Mouse (Mus musculus) embryonic facial prominence, embryonic 12.5 days (tissue): ENCODE results near the gene Slc26a5. TPM values are rescaled to one million over a fixed set of nuclear protein-coding genes. Genes with fewer than 3 reads are reported as not detected.

Source experiments
- ATAC-seq: fragments of 200-750 bp; cut with Nextera tagmentation; 2 replicates; pipeline ENCODE4 v1.8.0; 2017; ENCODE audit not compliant: insufficient number of reproducible peaks, insufficient read depth, low FRiP score, low TSS enrichment
- H3K27ac ChIP-seq: fragments of 300-500 bp; sonication (generic); 2 replicates; pipeline ENCODE4 v1.5.1; 2016; ENCODE audit warnings: mild to moderate bottlenecking
- H3K27me3 ChIP-seq: fragments of 300-500 bp; sonication (generic); 2 replicates; pipeline ENCODE4 v1.6.1; 2016; ENCODE audit warnings: mild to moderate bottlenecking, moderate library complexity
- H3K36me3 ChIP-seq: fragments of 300-500 bp; sonication (generic); 2 replicates; pipeline ENCODE4 v1.6.1; 2016; ENCODE audit warnings: mild to moderate bottlenecking
- H3K4me1 ChIP-seq: fragments of 300-500 bp; sonication (generic); 2 replicates; pipeline ENCODE4 v1.6.1; 2016
- H3K4me2 ChIP-seq: fragments of 300-500 bp; sonication (generic); replicated peaks from 2 replicates; pipeline ENCODE4 v1.6.1; 2016; ENCODE audit warnings: mild to moderate bottlenecking, moderate library complexity
- H3K4me3 ChIP-seq: fragments of 300-500 bp; sonication (generic); 2 replicates; pipeline ENCODE4 v1.5.1; 2016; ENCODE audit warnings: mild to moderate bottlenecking
- H3K9ac ChIP-seq: fragments of 300-500 bp; sonication (generic); 2 replicates; pipeline ENCODE4 v1.6.1; 2016; ENCODE audit warnings: mild to moderate bottlenecking, moderate library complexity
- H3K9me3 ChIP-seq: fragments of 300-500 bp; sonication (generic); 2 replicates; pipeline ENCODE4 v1.6.1; 2016; ENCODE audit warnings: mild to moderate bottlenecking, moderate library complexity
- WGBS: fragments of 180-500 bp; shearing (Covaris S2); methylation state at CpG from one replicate; pipeline ENCODE4 v1.1.7; 2016; 5-methylcytosine and 5-hydroxymethylcytosine counted together
- polyA plus RNA-seq: library from polyadenylated mRNA; unstranded; fragments of >200 nt; fragmentation: Nextera tagmentation; extraction: Ambion mirVana; gene quantifications from 2 replicates; pipeline ENCODE4 v1.2.1, GENCODE M21; 2016

The Slc26a5 gene
- polyA plus RNA-seq, result 0.09 and 0.23 TPM in 2 replicates

DNA sequence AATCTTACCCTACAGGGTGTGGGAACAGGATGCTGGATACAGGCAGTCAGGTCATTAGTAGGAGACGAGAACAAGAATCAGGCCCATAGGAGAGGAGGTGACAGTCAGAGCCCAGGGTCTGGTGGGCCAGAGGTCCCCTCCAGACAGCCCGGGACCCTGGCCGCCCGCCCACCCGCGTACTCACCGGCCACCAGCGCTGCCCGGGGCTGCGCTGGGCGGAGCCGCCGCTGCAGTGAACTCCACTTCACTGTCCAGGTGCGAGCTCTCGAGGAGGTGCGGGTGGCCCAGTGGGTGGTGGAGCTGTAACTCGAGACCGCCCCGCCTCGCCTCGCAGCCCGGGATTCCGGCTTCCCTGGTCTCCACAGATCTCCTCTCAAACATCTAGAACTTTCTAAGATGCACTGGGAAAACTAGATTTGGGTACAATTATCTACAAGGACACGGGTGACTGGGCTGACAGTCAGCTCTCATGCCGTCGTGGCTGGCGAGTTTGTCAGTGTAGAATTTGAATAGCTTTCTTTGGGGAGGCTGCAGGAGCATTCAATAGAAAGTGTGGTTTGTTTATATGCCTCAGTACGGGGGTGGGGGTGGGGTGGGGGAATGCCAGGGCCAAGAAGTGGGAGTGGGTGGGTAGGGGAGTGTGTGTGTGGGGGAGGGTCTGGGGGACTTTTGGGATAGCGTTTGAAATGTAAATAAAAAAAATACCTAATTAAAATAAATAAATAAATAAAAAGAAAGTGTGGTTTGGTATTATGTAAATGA lies at the start of gene Slc26a5:
Gene Slc26a5 (minus strand): TSS at position 259 of the 762 bp plus-strand sequence.
- under 1% methylated on average over 29 of the region's 29 CpGs for whole genome bisulfite sequencing
- ATAC-seq, result no peak
- peak within 1 kb of the TSS; percentile 60 for H3K4me2 ChIP-seq
- no peaks in the 10 kb centered on the region for H3K9me3 ChIP-seq
- no peaks in the 10 kb centered on the region for H3K36me3 ChIP-seq
- peaks cover 11% of the 10 kb centered on the region; the same call in 1 of the 2 replicates for H3K4me1 ChIP-seq
- peak within 1 kb of the TSS; percentile 19 for H3K4me3 ChIP-seq
- no peak within 1 kb of the TSS for H3K27ac ChIP-seq
- H3K9ac ChIP-seq, result no peak within 1 kb of the TSS
- no peaks in the 10 kb centered on the region for H3K27me3 ChIP-seq

GRCm38 (mm10) chr5:21914776-21915175 lies 49.4 kb upstream of the Slc26a5 start:
- H3K27ac ChIP-seq, result no peak overlapping the region
- no peak overlapping the region for H3K9ac ChIP-seq
- no peak overlapping the region for H3K4me3 ChIP-seq
- H3K36me3 ChIP-seq, result no peaks in the 10 kb centered on the region
- ATAC-seq, result no peak
- H3K4me1 ChIP-seq, result no peaks in the 10 kb centered on the region
- 64% methylated on average over 3 of the region's 3 CpGs for WGBS
- H3K27me3 ChIP-seq, result no peaks in the 10 kb centered on the region
- H3K4me2 ChIP-seq, result no peak overlapping the region
- H3K9me3 ChIP-seq, result 0 out of 2 replicates have a peak, but pooled peaks cover 2% of the 10 kb centered on the region

- H3K4me1 ChIP-seq, result no peaks in the 10 kb centered on the region
- ATAC-seq, result no peak
- H3K9ac ChIP-seq, result no peak overlapping the region
- H3K9me3 ChIP-seq, result 0 out of 2 replicates have a peak, but pooled peaks cover 2% of the 10 kb centered on the region
- 88% methylated on average over 23 of the region's 23 CpGs for WGBS
- no peak overlapping the region for H3K27ac ChIP-seq
- no peak overlapping the region for H3K4me3 ChIP-seq
- H3K4me2 ChIP-seq, result no peak overlapping the region
- no peaks in the 10 kb centered on the region for H3K36me3 ChIP-seq
- H3K27me3 ChIP-seq, result no peaks in the 10 kb centered on the region
Measured at GRCm38 (mm10) chr5:21912835-21913530, 47.6 kb upstream of the Slc26a5 start.

GRCm38 (mm10) chr5:21910726-21911125 lies 45.3 kb upstream of the Slc26a5 start:
- ATAC-seq, result no peak
- no peak overlapping the region for H3K4me3 ChIP-seq
- no peaks in the 10 kb centered on the region for H3K9me3 ChIP-seq
- 92% methylated on average over 12 of the region's 12 CpGs for WGBS
- H3K27me3 ChIP-seq, result no peaks in the 10 kb centered on the region
- H3K4me2 ChIP-seq, result no peak overlapping the region
- H3K9ac ChIP-seq, result no peak overlapping the region
- H3K36me3 ChIP-seq, result no peaks in the 10 kb centered on the region
- no peak overlapping the region for H3K27ac ChIP-seq
- no peaks in the 10 kb centered on the region for H3K4me1 ChIP-seq

DNA sequence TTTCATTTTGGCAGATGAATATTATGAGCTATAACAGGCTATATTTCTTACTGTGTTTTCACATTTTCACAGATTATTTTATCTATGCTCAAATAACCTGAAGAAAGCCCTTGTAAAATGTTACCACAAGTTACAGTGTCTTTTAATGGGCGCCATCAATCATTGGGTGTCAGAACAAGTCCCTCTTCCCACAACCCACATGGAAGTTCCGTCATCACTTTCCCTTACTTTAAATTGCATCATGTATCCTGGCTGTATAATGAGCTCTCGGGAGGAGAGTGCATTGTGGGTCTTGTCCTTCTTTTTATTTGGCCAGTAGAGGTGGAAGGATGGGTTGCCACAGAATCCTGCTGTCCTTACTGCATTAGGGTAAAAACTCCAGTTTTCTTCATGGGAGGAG lies 44.3 kb upstream of the Slc26a5 start:
- WGBS, result 86% methylated on average over 3 of the region's 3 CpGs
- H3K9ac ChIP-seq, result no peak overlapping the region
- no peak for ATAC-seq
- no peak overlapping the region for H3K4me3 ChIP-seq
- no peaks in the 10 kb centered on the region for H3K9me3 ChIP-seq
- H3K4me2 ChIP-seq, result no peak overlapping the region
- H3K4me1 ChIP-seq, result no peaks in the 10 kb centered on the region
- no peak overlapping the region for H3K27ac ChIP-seq
- H3K36me3 ChIP-seq, result no peaks in the 10 kb centered on the region
- no peaks in the 10 kb centered on the region for H3K27me3 ChIP-seq

DNA sequence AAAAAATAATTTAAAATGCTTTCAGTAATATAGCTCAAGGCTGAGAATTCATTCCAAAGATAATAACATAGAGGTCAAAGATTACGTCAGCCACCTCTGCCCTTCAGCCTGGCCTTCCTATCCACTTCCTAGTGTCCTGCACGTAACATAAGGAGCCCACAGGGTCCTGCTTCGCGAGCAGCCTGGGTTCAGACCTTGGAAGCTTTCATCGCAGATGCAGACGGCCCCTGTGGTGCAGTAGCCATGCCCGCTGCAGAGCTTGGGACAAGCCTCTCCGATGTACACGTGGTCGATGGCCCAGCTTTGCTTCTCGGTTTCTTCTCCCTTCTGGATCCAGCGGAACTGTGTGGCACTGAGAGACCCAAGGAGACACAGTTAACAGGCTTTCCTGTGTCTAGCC lies 36.0 kb upstream of the Slc26a5 start:
- H3K4me2 ChIP-seq, result no peak overlapping the region
- ATAC-seq, result no peak

DNA sequence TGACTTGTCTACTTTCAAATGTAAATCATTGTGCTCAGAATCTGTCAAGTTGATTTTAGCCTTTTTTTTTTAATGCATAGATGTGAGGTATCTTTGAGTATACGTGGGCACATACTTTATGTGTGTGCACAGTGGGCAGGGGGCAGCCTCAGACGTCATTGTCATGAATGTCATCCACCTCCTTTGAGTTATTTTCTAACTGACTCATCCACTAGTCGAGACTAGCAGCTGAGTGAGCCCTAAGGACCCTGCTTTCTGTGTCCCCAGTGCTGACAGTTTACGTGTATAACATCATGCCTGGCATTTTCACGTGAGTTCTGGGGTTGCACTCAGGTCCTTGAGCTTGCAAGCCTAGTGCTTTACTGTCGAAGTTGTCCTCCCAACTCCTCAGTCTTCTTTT lies 35.5 kb upstream of the Slc26a5 start:
- H3K36me3 ChIP-seq, result no peaks in the 10 kb centered on the region
- no peak overlapping the region for H3K4me3 ChIP-seq
- no peaks in the 10 kb centered on the region for H3K9me3 ChIP-seq
- H3K4me2 ChIP-seq, result no peak overlapping the region
- 69% methylated on average over 6 of the region's 6 CpGs for WGBS
- no peaks in the 10 kb centered on the region for H3K4me1 ChIP-seq
- H3K9ac ChIP-seq, result no peak overlapping the region
- no peaks in the 10 kb centered on the region for H3K27me3 ChIP-seq
- H3K27ac ChIP-seq, result no peak overlapping the region
- ATAC-seq, result no peak

More for the DNA sequence above, 36.0 kb upstream of the Slc26a5 start:
- 47% methylated on average over 12 of the region's 12 CpGs for WGBS
- H3K4me1 ChIP-seq, result no peaks in the 10 kb centered on the region
- no peaks in the 10 kb centered on the region for H3K36me3 ChIP-seq
- H3K9ac ChIP-seq, result no peak overlapping the region
- no peak overlapping the region for H3K27ac ChIP-seq
- no peaks in the 10 kb centered on the region for H3K27me3 ChIP-seq
- H3K4me3 ChIP-seq, result no peak overlapping the region
- H3K9me3 ChIP-seq, result no peaks in the 10 kb centered on the region

DNA sequence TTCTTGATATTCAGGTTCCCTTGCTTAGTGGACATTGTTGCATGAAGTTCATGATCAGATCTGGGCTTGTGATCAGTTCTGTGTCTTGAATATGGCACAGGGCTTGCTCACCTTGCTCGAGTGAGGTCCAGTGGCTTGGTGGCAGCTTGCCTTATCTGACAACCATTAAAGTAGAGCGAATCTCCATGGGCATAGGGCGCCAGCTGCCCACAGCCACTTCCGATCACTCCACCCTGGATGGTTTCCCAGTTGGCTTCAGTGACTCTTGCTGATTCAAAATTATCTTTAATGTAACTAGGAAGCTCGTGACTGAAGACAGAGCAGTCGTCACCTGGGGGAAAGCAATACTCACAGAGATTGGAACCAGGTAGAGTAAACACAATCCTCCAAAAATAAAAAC lies 33.5 kb upstream of the Slc26a5 start:
- H3K27me3 ChIP-seq, result no peaks in the 10 kb centered on the region
- no peaks in the 10 kb centered on the region for H3K4me1 ChIP-seq
- no peaks in the 10 kb centered on the region for H3K36me3 ChIP-seq
- no peak for ATAC-seq
- no peaks in the 10 kb centered on the region for H3K9me3 ChIP-seq
- no peak overlapping the region for H3K27ac ChIP-seq
- no peak overlapping the region for H3K4me2 ChIP-seq
- H3K4me3 ChIP-seq, result no peak overlapping the region
- H3K9ac ChIP-seq, result no peak overlapping the region
- WGBS, result 79% methylated on average over 6 of the region's 6 CpGs

GRCm38 (mm10) chr5:21896586-21896985 lies 31.2 kb upstream of the Slc26a5 start:
- no peaks in the 10 kb centered on the region for H3K4me1 ChIP-seq
- no peak for ATAC-seq
- no peak overlapping the region for H3K4me2 ChIP-seq
- no peaks in the 10 kb centered on the region for H3K9me3 ChIP-seq
- H3K4me3 ChIP-seq, result no peak overlapping the region
- no peaks in the 10 kb centered on the region for H3K27me3 ChIP-seq
- H3K36me3 ChIP-seq, result no peaks in the 10 kb centered on the region
- H3K9ac ChIP-seq, result no peak overlapping the region
- WGBS, result 73% methylated on average over 14 of the region's 14 CpGs
- no peak overlapping the region for H3K27ac ChIP-seq

- H3K4me2 ChIP-seq, result no peak overlapping the region
- ATAC-seq, result no peak
- H3K9me3 ChIP-seq, result no peaks in the 10 kb centered on the region
- WGBS, result 90% methylated on average over 3 of the region's 3 CpGs
- H3K27me3 ChIP-seq, result no peaks in the 10 kb centered on the region
- H3K9ac ChIP-seq, result no peak overlapping the region
- H3K27ac ChIP-seq, result no peak overlapping the region
- H3K36me3 ChIP-seq, result no peaks in the 10 kb centered on the region
- no peak overlapping the region for H3K4me3 ChIP-seq
- no peaks in the 10 kb centered on the region for H3K4me1 ChIP-seq
Measured at GRCm38 (mm10) chr5:21894168-21894567, 28.8 kb upstream of the Slc26a5 start.

DNA sequence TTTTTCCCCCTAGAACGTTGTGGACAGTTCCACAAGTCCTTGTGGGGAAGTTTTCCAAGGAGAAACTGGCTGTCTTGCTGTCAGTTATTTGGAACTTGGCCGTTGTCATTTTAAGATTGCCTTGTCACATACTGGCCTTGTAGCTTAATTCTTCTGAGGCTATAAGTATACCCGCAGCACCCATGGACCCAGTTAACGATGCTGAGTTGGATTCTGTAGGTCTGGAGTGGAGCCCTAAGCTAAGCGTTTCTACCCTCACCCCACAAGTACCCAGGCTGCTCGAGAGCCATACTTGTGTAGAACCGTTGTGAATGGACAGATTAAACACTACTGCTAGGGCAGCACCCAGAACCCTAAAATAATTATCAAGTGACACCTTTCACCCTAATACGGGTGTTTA lies 1.3 kb upstream of the Slc26a5 start:
- 63% methylated on average over 8 of the region's 8 CpGs for WGBS
- no peaks in the 10 kb centered on the region for H3K36me3 ChIP-seq
- no peak overlapping the region for H3K4me2 ChIP-seq
- no peak overlapping the region for H3K27ac ChIP-seq
- no peaks in the 10 kb centered on the region for H3K9me3 ChIP-seq
- no peaks in the 10 kb centered on the region for H3K27me3 ChIP-seq
- no peak overlapping the region for H3K9ac ChIP-seq
- ATAC-seq, result no peak
- peaks cover 11% of the 10 kb centered on the region; the same call in 1 of the 2 replicates for H3K4me1 ChIP-seq
- H3K4me3 ChIP-seq, result no peak overlapping the region

GRCm38 (mm10) chr5:21866311-21866712 lies 908 bp upstream of the Slc26a5 start:
- WGBS, result 7% methylated on average over 6 of the region's 6 CpGs
- Histone ChIP-seq H3K27ac (no peak overlapping the region), H3K9ac (no peak overlapping the region)

More at GRCm38 (mm10) chr5:21866311-21866712, 908 bp upstream of the Slc26a5 start:
- H3K27me3 ChIP-seq, result no peaks in the 10 kb centered on the region
- ATAC-seq, result no peak
- no peaks in the 10 kb centered on the region for H3K9me3 ChIP-seq
- H3K36me3 ChIP-seq, result no peaks in the 10 kb centered on the region
- H3K4me1 ChIP-seq, result peaks cover 11% of the 10 kb centered on the region; the same call in 1 of the 2 replicates
- peak overlapping the region; percentile 60 for H3K4me2 ChIP-seq
- peak overlapping the region; percentile 19; the same call in 1 of the 2 replicates for H3K4me3 ChIP-seq
